Mouse (Mus musculus) 3134 (cell line): Measurements from ENCODE around the gene Igfbp3.

Experiments
- DNase-seq: peaks from one replicate; pipeline ENCODE4 v3.0.0-alpha.2; 2011; ENCODE audit warnings: low spot score; ENCODE audit not compliant: insufficient read length; ENCODE audit errors: extremely low read depth

The Igfbp3 gene

GRCm38 (mm10) chr11:7212126-7212798 lies 1.5 kb downstream of the Igfbp3 start:
- no peak for DNase-seq

GRCm38 (mm10) chr11:7211211-7211610 lies 2.5 kb downstream of the Igfbp3 start:
- peak; percentile 27 for DNase-seq

- DNase-seq = peak; percentile 63
Observed at GRCm38 (mm10) chr11:7210343-7210742, 3.4 kb downstream of the Igfbp3 start.

GRCm38 (mm10) chr11:7203846-7204245 lies 9.9 kb downstream of the Igfbp3 start:
- DNase-seq = no peak

- no peak for DNase-seq
Observed at GRCm38 (mm10) chr11:7202206-7202605, 11.5 kb downstream of the Igfbp3 start.

- no peak for DNase-seq
Observed at GRCm38 (mm10) chr11:7200393-7200783, 13.3 kb downstream of the Igfbp3 start.

- no peak for DNase-seq
Observed at GRCm38 (mm10) chr11:7199736-7200392, 13.9 kb downstream of the Igfbp3 start.

GRCm38 (mm10) chr11:7198481-7199256 lies 15.1 kb downstream of the Igfbp3 start:
- no peak for DNase-seq

- DNase-seq = no peak
Observed at GRCm38 (mm10) chr11:7198006-7198405, 15.7 kb downstream of the Igfbp3 start.

- DNase-seq = no peak
Observed at GRCm38 (mm10) chr11:7197491-7197941, 16.2 kb downstream of the Igfbp3 start, which contains the start of gene Igfbp1. Igfbp1 (plus strand) TSS chr11:7197782.

- no peak for DNase-seq
Observed at GRCm38 (mm10) chr11:7195312-7195685, 18.4 kb downstream of the Igfbp3 start.

- DNase-seq = no peak
Observed at GRCm38 (mm10) chr11:7194432-7195311, 19.1 kb downstream of the Igfbp3 start.

GRCm38 (mm10) chr11:7193134-7193533 lies 20.6 kb downstream of the Igfbp3 start:
- no peak for DNase-seq

- no peak for DNase-seq
Observed at GRCm38 (mm10) chr11:7192710-7193109, 21.0 kb downstream of the Igfbp3 start.

- no peak for DNase-seq
Observed at GRCm38 (mm10) chr11:7188469-7188868, 25.3 kb downstream of the Igfbp3 start, which contains the start of gene Gm11985. Gm11985 (minus strand) TSS chr11:7188569.

- no peak for DNase-seq
Observed at GRCm38 (mm10) chr11:7187472-7187871, 26.3 kb downstream of the Igfbp3 start.

GRCm38 (mm10) chr11:7184420-7184819 lies 29.3 kb downstream of the Igfbp3 start:
- DNase-seq = no peak

- DNase-seq = no peak
Observed at GRCm38 (mm10) chr11:7182409-7183042, 31.2 kb downstream of the Igfbp3 start.

GRCm38 (mm10) chr11:7179276-7179675 lies 34.4 kb downstream of the Igfbp3 start:
- no peak for DNase-seq

GRCm38 (mm10) chr11:7178724-7179123 lies 35.0 kb downstream of the Igfbp3 start:
- DNase-seq = no peak
